1 mouse cellular context compared by ENCODE assay signal in the genomic region with DNA sequence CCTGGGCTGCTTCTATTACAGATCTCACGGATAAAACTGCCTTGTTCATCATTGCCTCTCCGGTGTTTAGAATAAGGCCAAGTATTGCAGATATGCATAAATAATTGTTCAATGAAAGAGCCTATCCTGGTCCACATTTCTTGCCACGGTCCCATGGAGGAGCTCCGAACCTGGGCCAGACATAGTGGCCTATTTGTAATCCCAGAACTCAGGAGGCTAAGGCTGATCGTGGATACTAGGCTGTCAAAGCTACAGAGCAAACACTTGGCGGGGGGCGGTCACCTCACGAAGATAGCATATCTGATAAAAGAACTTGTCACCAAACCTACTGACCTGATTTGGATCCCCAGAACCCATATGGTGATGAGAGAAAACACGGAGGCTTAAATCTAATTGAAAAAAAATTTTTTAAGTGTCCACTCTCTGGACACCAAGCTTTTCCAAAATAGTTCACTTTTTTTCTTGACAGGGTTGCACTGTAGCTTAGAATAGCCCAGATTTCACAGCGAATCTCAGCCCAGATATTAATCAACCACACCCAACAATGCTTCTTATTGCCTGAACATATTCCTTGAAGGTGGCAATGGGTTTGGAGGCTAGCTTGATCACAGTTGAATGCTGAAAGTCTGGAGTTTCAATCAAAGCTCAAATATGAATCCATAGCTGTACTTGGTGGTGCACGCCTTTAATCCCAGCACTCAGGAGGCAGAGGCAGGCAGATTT.
A peak's percentile ranks its signal among the peaks of the same experiment; 100 is the strongest.
TF ChIP-seq lines count a peak whose summit lies in the region.

No protein-coding gene starts in this region.

TF ChIP-seq in MEL, 35 proteins besides CTCF, POLR2A, EP300 and RAD21:
- TF ChIP-seq POLR2AphosphoS5 (IDR thresholded peaks at IDR 0.05; ENCODE audit: borderline replicate concordance, low read depth, low read length) (no peak), ETS1 (IDR thresholded peaks at IDR 0.05; ENCODE audit: low read depth, low read length) (no peak), HCFC1 (IDR thresholded peaks at IDR 0.05; ENCODE audit: low read depth, low read length) (no peak), CHD2 (IDR thresholded peaks at IDR 0.05; ENCODE audit: low read length) (0 out of 2 replicates have a peak, but pooled peaks have one; percentile 4), MAZ (IDR thresholded peaks at IDR 0.05; ENCODE audit: low read depth, low read length) (no peak), POLR2AphosphoS2 (IDR thresholded peaks at IDR 0.05; ENCODE audit: low read length) (no peak; the same call in none of the 2 replicates), ZKSCAN1 (IDR thresholded peaks at IDR 0.05; ENCODE audit: low read depth, low read length) (peak; percentile 2; the same call in 1 of the 2 replicates), NELFE (IDR thresholded peaks at IDR 0.05; ENCODE audit: low read depth, low read length) (no peak), ZNF384 (IDR thresholded peaks at IDR 0.05; ENCODE audit: low read depth, low read length) (0 out of 2 replicates have a peak, but pooled peaks have one; percentile 27), TBP (IDR thresholded peaks at IDR 0.05; ENCODE audit: low read depth, low read length) (no peak), GATA1 (IDR thresholded peaks at IDR 0.05; ENCODE audit: low read depth, low read length) (peak; percentile 10; the same call in 1 of the 2 replicates), MXI1 (IDR thresholded peaks at IDR 0.05; ENCODE audit: low read depth, low read length) (no peak), RCOR1 (IDR thresholded peaks at IDR 0.05; ENCODE audit: low read depth, low read length) (peak; percentile 86)
